ENCODE assay signal across 24 mouse cellular contexts in genomic region chr3:101940418-101940817, GRCm38 (mm10).
"Had no signal": no experiment of that assay in that cellular context is flagged by ENCODE, and none has a peak within 500 bp of the region (broad histone marks: within the 10 kb centered on the region; RNA-seq: fewer than 3 reads in every experiment).

No protein-coding gene starts in this region.

- H3K4me2 ChIP-seq: heart, embryonic 11.5 days; heart, embryonic 13.5 days; heart, embryonic 15.5 days; hindbrain, embryonic 13.5 days; hindbrain, embryonic 15.5 days; kidney, embryonic 15.5 days; limb, embryonic 12.5 days had no signal

- H3K9ac ChIP-seq: heart, embryonic 13.5 days; heart, embryonic 15.5 days; hindbrain, embryonic 13.5 days; hindbrain, embryonic 15.5 days; kidney, embryonic 15.5 days; limb, embryonic 12.5 days; liver, embryonic 14.5 days had no signal

- H3K4me1 ChIP-seq: heart, embryonic 13.5 days; heart, embryonic 15.5 days; hindbrain, embryonic 13.5 days; kidney, embryonic 15.5 days; limb, embryonic 10.5 days; limb, embryonic 12.5 days had no signal

- H3K36me3 ChIP-seq: heart, embryonic 13.5 days; heart, embryonic 15.5 days; hindbrain, embryonic 13.5 days; hindbrain, embryonic 15.5 days; kidney, embryonic 15.5 days; limb, embryonic 10.5 days; limb, embryonic 12.5 days had no signal

- H3K27ac ChIP-seq: heart, adult 2 months; heart, embryonic 13.5 days; heart, embryonic 15.5 days; hindbrain, embryonic 13.5 days; hindbrain, embryonic 15.5 days; hindbrain, postnatal 0 days; kidney, embryonic 15.5 days; kidney, postnatal 0 days; left cerebral cortex, adult 2 months; limb, embryonic 10.5 days; limb, embryonic 12.5 days; liver, embryonic 14.5 days had no signal

- H3K4me3 ChIP-seq: heart, adult 2 months; heart, embryonic 13.5 days; heart, embryonic 15.5 days; hindbrain, embryonic 13.5 days; hindbrain, embryonic 15.5 days; kidney, embryonic 15.5 days; left cerebral cortex, adult 2 months; limb, embryonic 10.5 days; limb, embryonic 12.5 days had no signal

- DNase-seq: gastrocnemius, postnatal 14 days; gastrocnemius, postnatal 36 days; heart, adult 11 months; heart, adult 2 months; heart, postnatal 14 days; heart, postnatal 36 days; kidney, adult 11 months; kidney, adult 2 months; kidney, adult 9 months; kidney, postnatal 14 days; kidney, postnatal 36 days had no signal

- H3K27me3 ChIP-seq: heart, embryonic 13.5 days; heart, embryonic 15.5 days; hindbrain, embryonic 13.5 days; hindbrain, embryonic 15.5 days; kidney, embryonic 15.5 days; limb, embryonic 12.5 days had no signal

- ATAC-seq: forebrain, embryonic 16.5 days; hindbrain, postnatal 0 days had no signal

- H3K9me3 ChIP-seq: heart, embryonic 13.5 days; heart, embryonic 15.5 days; hindbrain, embryonic 13.5 days; hindbrain, embryonic 15.5 days; kidney, embryonic 15.5 days; limb, embryonic 10.5 days had no signal
